Comparison of ENCODE assay signal across 10 mouse cellular contexts in the genomic region with DNA sequence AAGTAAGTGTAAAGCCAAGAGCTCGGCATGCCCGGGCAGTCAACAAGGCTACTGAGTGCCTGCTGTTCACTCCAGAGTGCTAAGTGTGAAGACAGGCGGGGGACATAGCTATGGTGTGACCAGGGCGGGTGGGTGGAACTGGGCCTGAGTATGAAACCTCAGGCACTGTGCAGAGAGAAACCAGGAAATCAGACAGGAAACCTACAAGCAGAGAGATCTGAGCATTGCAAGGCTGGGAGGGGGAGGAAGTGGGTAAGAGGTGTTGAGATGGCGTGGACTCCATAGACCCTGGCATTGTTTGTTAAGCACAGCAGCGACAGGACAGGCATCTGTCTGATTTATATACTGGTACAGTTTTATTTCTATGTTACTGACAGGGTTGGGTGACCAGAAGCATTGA. TPM values are rescaled to one million over a fixed set of nuclear protein-coding genes. Genes with fewer than 3 reads are reported as not detected.
DNase-seq lines count a peak whose midpoint lies in the region; ATAC-seq lines count a peak whose summit lies in the region.
"Had no signal": no experiment of that assay in that cellular context is flagged by ENCODE, and none has a peak within 500 bp of the region (broad histone marks: within the 10 kb centered on the region; RNA-seq: fewer than 3 reads in every experiment).

No protein-coding gene starts in this region.

- no peak overlapping the region for H3K4me2 ChIP-seq in heart, embryonic 15.5 days

- intact Hi-C loops in left cerebral cortex, postnatal 25 days (cut with DNase I) = no loop called here

- DNase-seq in heart, embryonic 10.5 days (ENCODE audit: low spot score) = no peak
- peak; percentile 30 to 35 for DNase-seq in spleen, postnatal 36 days (ENCODE audit: low spot score in 2 of 2)
- no peak for DNase-seq in spleen, postnatal 14 days (ENCODE audit: low spot score in 2 of 2)
- DNase-seq in urinary bladder, postnatal 10 days (ENCODE audit: low spot score) = no peak
- DNase-seq in left cerebral cortex, postnatal 25 days (ENCODE audit: low spot score in 2 of 2) = no peak
- no peak for DNase-seq in c-Kit-positive CD71-positive TER-119-positive erythroid progenitor cells, embryonic 14.5 days (ENCODE audit: low spot score)
- DNase-seq: midbrain, embryonic 14.5 days had no signal

- no peaks in the 10 kb centered on the region for H3K9me3 ChIP-seq in heart, embryonic 15.5 days (replicated peaks)
- no peaks in the 10 kb centered on the region for H3K9me3 ChIP-seq in heart, embryonic 10.5 days

- no peak overlapping the region for H3K9ac ChIP-seq in heart, embryonic 15.5 days

- no peak overlapping the region for H3K27ac ChIP-seq in heart, embryonic 15.5 days
- H3K27ac ChIP-seq in heart, embryonic 10.5 days = no peak overlapping the region

- WGBS in heart, embryonic 15.5 days = 61% methylated on average over 6 of the region's 6 CpGs
- 69% methylated on average over 6 of the region's 6 CpGs for WGBS in heart, embryonic 10.5 days

- no peaks in the 10 kb centered on the region for H3K27me3 ChIP-seq in heart, embryonic 15.5 days
- H3K27me3 ChIP-seq in heart, embryonic 10.5 days (ENCODE audit: insufficient read depth, poor library complexity, severe bottlenecking) = no peaks in the 10 kb centered on the region

- H3K4me3 ChIP-seq in heart, embryonic 15.5 days = no peak overlapping the region
- H3K4me3 ChIP-seq in heart, embryonic 10.5 days = no peak overlapping the region

- no peaks in the 10 kb centered on the region for H3K36me3 ChIP-seq in heart, embryonic 15.5 days
- no peaks in the 10 kb centered on the region for H3K36me3 ChIP-seq in heart, embryonic 10.5 days

- ATAC-seq in heart, embryonic 15.5 days (replicated peaks; ENCODE audit: insufficient number of reproducible peaks, insufficient read depth, low FRiP score, low read depth) = peak; percentile 27; the same call in 1 of the 2 replicates
- ATAC-seq in megakaryocyte progenitor cell, adult 5-6 weeks (replicated peaks; ENCODE audit: poor library complexity) = peak; percentile 83

- peaks cover 3% of the 10 kb centered on the region; the same call in 1 of the 2 replicates for H3K4me1 ChIP-seq in heart, embryonic 15.5 days (replicated peaks)
- H3K4me1 ChIP-seq in heart, embryonic 10.5 days = peaks cover 11% of the 10 kb centered on the region

RNA-seq across cellular contexts. Expression of a gene that starts 18.4 kb away (rescaled TPM):
- polyA plus RNA-seq in heart, embryonic 15.5 days (2015; fragmentation: Nextera tagmentation; extraction: Ambion mirVana) = 7.3 and 10.7 TPM in 2 replicates
- polyA plus RNA-seq in heart, embryonic 10.5 days (2016; fragmentation: Nextera tagmentation; extraction: Ambion mirVana) = 17.5 and 22.5 TPM in 2 replicates
- 0.12 TPM in 1 of 2 replicates, not detected in the other for total RNA-seq in megakaryocyte progenitor cell, adult 5-6 weeks (2015)
- 0.46 TPM in 1 of 2 replicates, not detected in the other for total RNA-seq in megakaryocyte progenitor cell, adult 5-6 weeks (2017)
- 1 to 10 TPM; 1.2 to 1.3 TPM for total RNA-seq in left cerebral cortex, postnatal 25 days (2021)

RNA-seq across cellular contexts. Expression of a gene that starts 48.8 kb away (rescaled TPM):
- polyA plus RNA-seq in heart, embryonic 15.5 days (2015; fragmentation: Nextera tagmentation; extraction: Ambion mirVana) = 0.27 TPM in 1 of 2 replicates, not detected in the other
- polyA plus RNA-seq in heart, embryonic 10.5 days (2016; fragmentation: Nextera tagmentation; extraction: Ambion mirVana) = not detected in 2 replicates
- total RNA-seq in megakaryocyte progenitor cell, adult 5-6 weeks (2015) = not detected in 2 replicates
- total RNA-seq in megakaryocyte progenitor cell, adult 5-6 weeks (2017) = not detected in 2 replicates
- under 1 TPM; 0.53 to 0.62 TPM for total RNA-seq in left cerebral cortex, postnatal 25 days (2021)

RNA-seq across cellular contexts. Expression of a gene that starts 58.4 kb away (rescaled TPM):
- polyA plus RNA-seq in heart, embryonic 15.5 days (2015; fragmentation: Nextera tagmentation; extraction: Ambion mirVana) = 0.08 TPM in 1 of 2 replicates, not detected in the other
- not detected in 2 replicates for polyA plus RNA-seq in heart, embryonic 10.5 days (2016; fragmentation: Nextera tagmentation; extraction: Ambion mirVana)
- not detected in 2 replicates for total RNA-seq in megakaryocyte progenitor cell, adult 5-6 weeks (2015)
- total RNA-seq in megakaryocyte progenitor cell, adult 5-6 weeks (2017) = not detected in 2 replicates
- total RNA-seq in left cerebral cortex, postnatal 25 days (2021) = under 1 TPM; 0.57 to 0.69 TPM
- total RNA-seq: gastrocnemius, postnatal 25 days had no signal

Comparison
In these comparisons a context has a peak if more than half of its experiments do, and no peak if none do; other contexts are left out.
1. DNase-seq: peak in spleen, postnatal 36 days (2 of 2); none in heart, embryonic 10.5 days (single experiment), spleen, postnatal 14 days (0 of 2), urinary bladder, postnatal 10 days (single experiment), left cerebral cortex, postnatal 25 days (0 of 2) and c-Kit-positive CD71-positive TER-119-positive erythroid progenitor cells, embryonic 14.5 days (single experiment).